Mouse (Mus musculus): ENCODE data around the gene Dazap2.

GRCm38 (mm10) chr15:100614218-100614995 is 742 bp upstream of the Dazap2 start:
- no peak for TF ChIP-seq CTCF (IDR thresholded peaks at IDR 0.05; ENCODE audit: control insufficient read depth, insufficient read depth, insufficient replicate concordance, low read depth, low read length)
- no peak; the same call in 1 of the 2 replicates for TF ChIP-seq POLR2A (IDR thresholded peaks at IDR 0.05; ENCODE audit: control insufficient read depth, low read depth, low read length)

Data from testis, adult 2 months (tissue).